Mouse (Mus musculus) stomach, postnatal 0 days (tissue): ENCODE measurements around the gene Ogdhl. TPM values are rescaled to one million over a fixed set of nuclear protein-coding genes. Genes with fewer than 3 reads are reported as not detected.
"Not testable (repeated sequence)": the region's sequence is repeated elsewhere in the genome, so short reads cannot be mapped to it uniquely, and the experiment has no call there.

Experiments used
- ATAC-seq: fragments of 200-750 bp; cut with Nextera tagmentation; 2 replicates; pipeline ENCODE4 v1.8.0; 2017; ENCODE audit not compliant: low FRiP score, low TSS enrichment
- DNase-seq: peaks from one replicate; pipeline ENCODE4 v3.0.0-alpha.2; 2016; ENCODE audit warnings: low spot score
- H3K27ac ChIP-seq: fragments of 300-500 bp; sonication (generic); replicated peaks from 2 replicates; pipeline ENCODE4 v1.5.1; 2014; ENCODE audit warnings: mild to moderate bottlenecking, control low read depth
- H3K27me3 ChIP-seq: fragments of 300-500 bp; sonication (generic); 2 replicates; pipeline ENCODE4 v1.6.1; 2014; ENCODE audit warnings: low read length; ENCODE audit not compliant: control insufficient read depth, insufficient read depth
- H3K36me3 ChIP-seq: fragments of 300-500 bp; sonication (generic); 2 replicates; pipeline ENCODE4 v1.6.1; 2014; ENCODE audit warnings: low read length, mixed read lengths; ENCODE audit not compliant: control insufficient read depth, insufficient read depth
- H3K4me1 ChIP-seq: fragments of 300-500 bp; sonication (generic); replicated peaks from 2 replicates; pipeline ENCODE4 v1.6.1; 2014; ENCODE audit warnings: antibody characterized with exemption; ENCODE audit not compliant: control insufficient read depth, insufficient read depth
- H3K4me2 ChIP-seq: fragments of 300-500 bp; sonication (generic); replicated peaks from 2 replicates; pipeline ENCODE4 v1.6.1; 2014; ENCODE audit warnings: low read depth, mild to moderate bottlenecking, control low read depth, moderate library complexity
- H3K4me3 ChIP-seq: fragments of 300-500 bp; sonication (generic); 2 replicates; pipeline ENCODE4 v1.5.1; 2014; ENCODE audit warnings: low read depth, low read length, control low read depth
- H3K9ac ChIP-seq: fragments of 300-500 bp; sonication (generic); 2 replicates; pipeline ENCODE4 v1.6.1; 2014; ENCODE audit warnings: mild to moderate bottlenecking, low read length, control low read depth, mixed read lengths
- H3K9me3 ChIP-seq: fragments of 300-500 bp; sonication (generic); 2 replicates; pipeline ENCODE4 v1.6.1; 2016; ENCODE audit warnings: low read length; ENCODE audit not compliant: control insufficient read depth
- CTCF ChIP-seq: IDR thresholded peaks from 2 replicates; pipeline ENCODE4 v1.5.1; 2016; ENCODE audit warnings: antibody characterized with exemption, low read depth, mild to moderate bottlenecking, moderate library complexity
- EP300 ChIP-seq: optimal IDR thresholded peaks from 2 replicates; pipeline ENCODE3; 2016; ENCODE audit warnings: antibody characterized with exemption
- WGBS: fragments of 180-500 bp; shearing (Covaris S2); extraction: QIAGEN DNeasy Blood & Tissue Kit; methylation state at CpG from one replicate; pipeline ENCODE4 v1.1.7; 2014; 5-methylcytosine and 5-hydroxymethylcytosine counted together
- polyA plus RNA-seq: library from polyadenylated mRNA; unstranded; fragments of >200 nt; fragmentation: Nextera tagmentation; extraction: Ambion mirVana; gene quantifications from 2 replicates; pipeline ENCODE4 v1.2.1, GENCODE M21; 2015

Ogdhl gene
- polyA plus RNA-seq, 1 experiment from 2014 or later = 1.6 TPM

- Histone ChIP-seq H3K27me3 (no peaks in the 10 kb centered on the region), H3K9me3 (no peaks in the 10 kb centered on the region), H3K27ac (no peak overlapping the region), H3K4me1 (no peaks in the 10 kb centered on the region), H3K4me3 (no peak overlapping the region), H3K9ac (no peak overlapping the region), H3K4me2 (no peak overlapping the region), H3K36me3 (no peaks in the 10 kb centered on the region)
- ATAC-seq (no peak), DNase-seq (no peak)
- TF ChIP-seq EP300 (no peak), CTCF (no peak)
- 73% methylated on average over 11 of the region's 11 CpGs for WGBS
Observed at GRCm38 (mm10) chr14:32336547-32336946, 14.7 kb downstream of the Ogdhl start.

- ATAC-seq (no peak), DNase-seq (no peak)
- Histone ChIP-seq H3K36me3 (no peaks in the 10 kb centered on the region; the same call in 1 of the 2 replicates), H3K4me3 (no peak overlapping the region), H3K27me3 (no peaks in the 10 kb centered on the region), H3K27ac (no peak overlapping the region), H3K4me1 (no peaks in the 10 kb centered on the region), H3K9me3 (no peaks in the 10 kb centered on the region), H3K9ac (no peak overlapping the region), H3K4me2 (no peak overlapping the region)
- WGBS = 92% methylated on average over 7 of the region's 7 CpGs
- TF ChIP-seq EP300 (no peak), CTCF (no peak)
Observed at GRCm38 (mm10) chr14:32341823-32342222, 20.0 kb downstream of the Ogdhl start.

GRCm38 (mm10) chr14:32344176-32344575, 22.4 kb downstream of the Ogdhl start:
- ATAC-seq = no peak

GRCm38 (mm10) chr14:32344694-32345093, 22.9 kb downstream of the Ogdhl start:
- DNase-seq = no peak
- Histone ChIP-seq H3K27ac (no peak overlapping the region), H3K36me3 (no peaks in the 10 kb centered on the region; the same call in 1 of the 2 replicates), H3K4me1 (no peaks in the 10 kb centered on the region), H3K4me3 (no peak overlapping the region), H3K9ac (no peak overlapping the region), H3K9me3 (no peaks in the 10 kb centered on the region), H3K27me3 (no peaks in the 10 kb centered on the region), H3K4me2 (no peak overlapping the region)
- TF ChIP-seq EP300 = no peak
- 75% methylated on average over 8 of the region's 10 CpGs for WGBS
- ATAC-seq = no peak

More at GRCm38 (mm10) chr14:32344176-32344575, 22.4 kb downstream of the Ogdhl start:
- no peaks in the 10 kb centered on the region; the same call in 1 of the 2 replicates for H3K36me3 ChIP-seq
- WGBS = 89% methylated on average over 7 of the region's 7 CpGs
- H3K9ac ChIP-seq = no peak overlapping the region
- DNase-seq = no peak
- no peak overlapping the region for H3K27ac ChIP-seq
- H3K4me2 ChIP-seq = no peak overlapping the region
- no peak overlapping the region for H3K4me3 ChIP-seq
- no peaks in the 10 kb centered on the region for H3K4me1 ChIP-seq
- TF ChIP-seq CTCF (no peak), EP300 (no peak)
- no peaks in the 10 kb centered on the region for H3K9me3 ChIP-seq
- H3K27me3 ChIP-seq = no peaks in the 10 kb centered on the region

- Histone ChIP-seq H3K4me3 (no peak overlapping the region), H3K36me3 (no peaks in the 10 kb centered on the region; the same call in 1 of the 2 replicates), H3K9ac (no peak overlapping the region), H3K27ac (no peak overlapping the region), H3K9me3 (no peaks in the 10 kb centered on the region), H3K4me1 (no peaks in the 10 kb centered on the region), H3K4me2 (no peak overlapping the region), H3K27me3 (no peaks in the 10 kb centered on the region)
- no peak for DNase-seq
- no peak for ATAC-seq
- 90% methylated on average over 9 of the region's 9 CpGs for WGBS
- TF ChIP-seq EP300 (no peak), CTCF (no peak)
Observed at GRCm38 (mm10) chr14:32347307-32347706, 25.5 kb downstream of the Ogdhl start.

- not testable (repeated sequence) for DNase-seq, H3K27me3 ChIP-seq, H3K4me2 ChIP-seq, H3K36me3 ChIP-seq, ATAC-seq, H3K27ac ChIP-seq, H3K9ac ChIP-seq, H3K4me3 ChIP-seq, H3K9me3 ChIP-seq, H3K4me1 ChIP-seq
- 24% methylated on average over 6 of the region's 6 CpGs for WGBS
Observed at GRCm38 (mm10) chr14:32351181-32351920, 29.5 kb downstream of the Ogdhl start.
